Mouse (Mus musculus) cerebral cortex, adult 2 months (tissue): ENCODE data around the gene Senp3.

Experiments used
- WGBS: fragments of 180-500 bp; shearing (Covaris S2); methylation state at CpG from one replicate; pipeline ENCODE4 v1.1.7; 2018; 5-methylcytosine and 5-hydroxymethylcytosine counted together

Senp3 gene

DNA sequence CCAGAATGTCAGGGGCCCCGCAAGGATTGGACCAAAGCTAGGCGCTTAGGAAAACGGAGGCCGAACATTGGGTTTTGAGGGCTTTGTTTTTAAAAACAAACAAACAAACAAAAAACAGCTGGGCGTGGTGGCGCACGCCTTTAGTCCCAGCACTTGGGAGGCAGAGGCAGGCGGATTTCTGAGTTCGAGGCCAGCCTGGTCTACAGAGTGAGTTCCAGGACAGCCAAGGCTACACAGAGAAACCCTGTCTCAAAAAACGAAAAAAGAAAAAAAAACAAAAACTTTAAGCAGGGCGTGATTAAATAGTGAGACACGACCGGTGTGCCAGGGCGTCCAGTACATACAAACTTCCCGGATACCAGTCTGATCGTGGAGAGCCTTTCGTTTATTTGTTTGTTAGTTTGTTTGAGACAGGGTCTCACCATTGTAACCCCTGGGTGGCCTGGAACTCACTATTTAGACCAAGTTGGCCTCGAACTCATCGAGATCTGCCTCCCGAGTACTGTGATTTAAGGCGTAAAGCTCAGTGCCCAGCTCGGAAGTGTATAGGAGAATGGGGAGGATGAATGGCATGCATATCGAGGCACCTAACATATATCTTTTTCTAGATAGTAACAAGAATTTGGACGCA lies 440 bp upstream of the Senp3 start:
- WGBS = 15% methylated on average over 24 of the region's 24 CpGs

DNA sequence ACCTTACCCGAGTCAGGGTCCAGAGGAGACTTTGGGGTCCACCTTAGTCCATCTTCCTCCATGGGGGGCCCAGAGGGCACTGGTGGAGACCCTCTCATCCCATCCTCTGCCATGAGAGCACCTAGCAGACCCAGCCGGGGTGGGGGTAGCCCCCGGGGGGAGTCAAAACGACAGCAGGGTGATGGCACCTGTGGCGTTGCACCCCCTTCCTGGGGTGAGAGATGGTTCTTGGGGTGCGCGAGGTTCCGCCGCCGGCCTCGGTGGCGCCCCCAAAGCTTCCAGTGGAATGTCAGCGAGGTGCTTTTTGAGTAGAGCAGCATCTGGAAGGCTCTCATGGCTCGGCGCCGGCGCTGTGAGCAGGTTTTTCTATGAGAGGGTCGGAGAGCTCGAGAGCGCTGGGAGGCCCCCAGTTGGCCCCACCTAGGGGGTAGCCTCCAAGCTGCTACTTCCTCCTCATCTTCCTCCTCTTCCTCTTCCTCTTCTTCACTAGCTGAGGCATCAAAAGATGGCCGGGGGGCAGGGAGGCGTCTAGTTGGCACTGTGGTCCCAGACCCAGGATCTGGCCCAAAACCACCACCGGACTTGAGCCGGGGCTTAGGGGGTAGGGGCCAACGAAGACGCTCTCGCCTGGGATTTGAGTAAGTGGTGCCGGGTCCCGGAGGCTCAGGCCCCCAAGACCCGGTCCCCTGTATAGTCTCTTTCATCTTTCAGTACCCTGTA lies 1.6 kb downstream of the Senp3 start:
- 89% methylated on average over 30 of the region's 30 CpGs for WGBS

DNA sequence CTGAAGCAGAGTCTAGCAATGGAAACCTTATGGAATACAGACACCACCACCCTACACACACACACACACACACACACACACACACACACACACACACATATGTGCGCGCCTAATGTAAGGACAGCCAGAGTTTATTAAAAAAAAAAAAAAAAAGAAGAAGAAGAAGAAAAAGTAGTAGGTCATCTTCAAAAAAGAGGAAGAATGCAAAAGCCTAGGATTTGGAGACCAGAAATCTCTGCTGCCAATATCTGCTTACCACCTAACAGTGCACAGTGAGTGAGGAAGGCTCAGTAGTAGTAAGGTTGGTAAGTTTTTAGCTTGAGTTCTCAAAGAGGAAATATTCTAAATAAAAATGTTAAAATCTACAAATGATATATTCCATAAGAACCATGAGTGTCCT lies 2.7 kb downstream of the Senp3 start:
- WGBS = 92% methylated on average over 2 of the region's 2 CpGs

DNA sequence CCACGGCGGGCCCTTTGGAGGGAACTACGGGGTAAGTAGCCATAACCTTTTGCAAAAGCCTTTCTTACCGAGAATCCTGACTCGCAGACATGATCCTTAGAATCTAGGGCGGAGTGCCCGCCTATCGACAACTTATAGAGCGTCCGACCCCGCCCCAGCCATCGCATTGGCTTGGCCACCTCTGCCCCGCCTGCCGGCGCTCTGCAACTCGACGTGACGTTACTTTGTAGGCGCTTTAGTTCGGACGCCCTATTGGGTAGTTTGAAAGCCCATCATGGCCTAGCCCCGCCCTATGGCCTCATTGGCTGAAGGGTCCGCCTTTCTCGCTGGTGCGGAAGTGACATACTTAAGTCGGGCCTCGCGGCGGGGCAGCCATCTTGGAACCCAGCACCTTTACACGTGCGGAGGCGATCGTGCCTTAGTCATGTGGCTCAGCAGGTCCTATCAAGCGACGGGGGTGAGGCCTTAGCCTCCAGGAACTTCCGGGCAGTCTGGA lies 9.6 kb downstream of the Senp3 start, which contains the start of gene Eif4a1:
Eif4a1 (minus strand) TSS at position 213 of the 496 bp plus-strand sequence.
- under 1% methylated on average over 36 of the region's 36 CpGs for WGBS

DNA sequence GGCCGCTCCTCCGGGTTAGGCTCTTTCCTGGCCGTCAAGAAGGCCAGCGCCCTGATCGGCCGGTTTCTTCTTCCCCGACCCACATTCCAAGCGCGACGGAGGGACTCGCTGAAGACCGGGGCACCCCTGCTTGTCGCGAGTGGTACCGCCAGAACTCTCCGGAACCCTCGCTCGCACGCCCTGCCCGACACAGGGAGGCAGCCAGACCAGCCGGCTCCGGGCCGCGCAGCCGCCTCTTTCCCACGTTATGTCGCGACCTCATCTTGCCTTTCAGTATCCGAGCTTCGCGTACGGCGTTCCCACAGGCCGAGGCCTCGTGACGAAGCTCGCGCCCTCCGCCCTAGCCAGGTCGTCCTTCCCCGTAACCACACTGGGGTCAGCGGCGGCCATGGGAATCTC lies 10.2 kb downstream of the Senp3 start:
- under 1% methylated on average over 43 of the region's 43 CpGs for WGBS

DNA sequence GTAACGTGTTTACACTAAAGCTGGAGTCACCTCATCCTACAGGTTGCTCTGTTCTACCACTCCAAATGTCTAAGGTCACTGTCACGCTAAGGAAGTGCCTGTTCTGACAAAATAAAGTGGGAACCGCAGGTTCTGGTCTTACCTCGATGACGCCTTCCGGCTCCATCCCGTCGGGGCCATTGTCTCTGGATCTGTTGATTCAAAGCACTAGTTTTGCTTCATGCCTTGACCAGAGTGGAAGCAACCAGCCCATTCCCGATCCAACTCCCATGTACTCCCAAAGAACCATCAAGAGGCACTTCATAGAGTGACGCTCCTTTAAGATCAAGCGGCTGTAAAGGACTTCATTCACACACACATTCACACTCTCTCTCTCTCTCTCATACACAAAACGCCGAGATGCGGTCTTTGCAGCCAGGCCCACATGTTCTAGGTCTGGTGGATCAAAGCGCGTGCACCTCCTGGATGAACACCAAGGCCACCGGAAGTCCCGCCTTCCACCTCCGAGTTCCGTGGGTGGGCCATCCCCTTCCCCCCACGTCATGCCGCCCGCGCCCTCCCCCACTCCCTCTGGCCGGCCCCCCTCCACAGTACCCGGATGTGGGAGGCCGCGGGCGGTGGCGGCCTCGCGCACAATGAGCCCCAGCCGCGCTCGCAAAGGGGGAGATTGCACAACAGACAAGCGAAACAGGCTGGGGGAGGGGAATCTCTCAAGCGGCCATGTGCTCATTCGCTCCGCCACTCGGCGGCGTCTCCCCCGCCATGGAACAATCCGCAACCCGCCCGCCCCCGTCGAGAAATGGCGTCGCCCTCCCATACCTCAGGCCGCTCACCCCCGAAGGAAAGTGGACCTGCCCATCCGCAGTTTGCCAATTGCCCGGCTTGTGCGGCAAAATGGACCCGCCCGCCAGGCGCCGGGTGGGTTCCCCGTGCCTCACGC lies 10.8 kb downstream of the Senp3 start:
- under 1% methylated on average over 60 of the region's 61 CpGs for WGBS

GRCm38 (mm10) chr11:69666665-69667005 lies 15.2 kb downstream of the Senp3 start:
- 78% methylated on average over 3 of the region's 3 CpGs for WGBS

DNA sequence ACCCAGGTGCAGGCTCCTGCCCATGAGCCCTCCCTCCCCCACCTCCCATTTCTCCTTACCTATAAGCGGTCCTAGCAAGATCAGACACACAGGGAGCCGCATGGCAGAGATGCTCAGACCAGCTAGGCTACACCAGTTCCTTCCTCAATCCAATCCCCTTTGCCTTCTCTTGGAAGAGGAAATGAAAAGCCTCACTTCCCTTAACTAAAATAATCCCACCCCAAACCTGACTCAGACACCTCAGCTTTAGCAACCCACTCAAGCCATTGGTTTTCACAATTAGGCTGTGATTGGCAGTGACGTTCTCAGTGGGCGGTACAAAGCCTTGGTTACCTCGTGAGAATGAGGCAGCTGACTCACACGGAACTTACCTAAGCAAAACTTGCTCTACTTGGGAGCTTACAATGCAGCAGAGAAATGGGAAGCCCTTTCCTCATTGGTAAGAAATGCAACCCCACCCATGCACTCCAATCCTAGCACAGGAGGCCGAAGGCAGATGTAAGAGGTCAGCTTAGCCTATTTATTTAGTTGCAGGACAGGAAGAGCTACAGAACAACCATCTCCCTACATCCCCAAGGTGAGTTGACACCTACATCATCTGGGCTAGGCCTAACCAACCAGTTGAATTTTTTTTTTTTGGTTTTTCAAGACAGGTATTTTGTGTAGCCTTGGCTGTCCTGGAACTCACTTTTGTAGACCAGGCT lies 15.8 kb downstream of the Senp3 start, which contains the start of gene Cd68:
Cd68 (minus strand) TSS at position 193 of the 704 bp plus-strand sequence.
- WGBS = 32% methylated on average over 7 of the region's 7 CpGs

DNA sequence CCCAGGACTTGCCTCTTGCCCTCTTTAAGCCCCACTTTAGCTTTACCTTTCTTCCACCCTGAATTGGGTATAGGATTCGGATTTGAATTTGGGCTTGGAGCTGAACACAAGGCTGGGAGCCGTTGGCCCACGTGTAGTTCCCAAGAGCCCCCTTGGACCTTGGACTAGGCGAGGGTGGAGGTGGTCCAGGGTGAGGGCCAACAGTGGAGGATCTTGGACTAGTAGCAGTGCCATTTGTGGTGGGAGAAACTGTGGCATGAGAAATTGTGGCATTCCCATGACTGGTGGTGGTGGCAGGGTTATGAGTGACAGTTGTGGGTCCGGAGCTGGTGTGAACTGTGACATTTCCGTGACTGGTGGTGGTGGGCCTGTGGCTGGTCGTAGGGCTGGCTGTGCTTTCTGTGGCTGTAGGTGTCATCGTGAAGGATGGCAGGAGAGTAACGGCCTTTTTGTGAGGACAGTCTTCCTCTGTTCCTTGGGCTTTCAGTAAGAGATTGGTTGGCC lies 16.4 kb downstream of the Senp3 start:
- WGBS = 62% methylated on average over 9 of the region's 9 CpGs

DNA sequence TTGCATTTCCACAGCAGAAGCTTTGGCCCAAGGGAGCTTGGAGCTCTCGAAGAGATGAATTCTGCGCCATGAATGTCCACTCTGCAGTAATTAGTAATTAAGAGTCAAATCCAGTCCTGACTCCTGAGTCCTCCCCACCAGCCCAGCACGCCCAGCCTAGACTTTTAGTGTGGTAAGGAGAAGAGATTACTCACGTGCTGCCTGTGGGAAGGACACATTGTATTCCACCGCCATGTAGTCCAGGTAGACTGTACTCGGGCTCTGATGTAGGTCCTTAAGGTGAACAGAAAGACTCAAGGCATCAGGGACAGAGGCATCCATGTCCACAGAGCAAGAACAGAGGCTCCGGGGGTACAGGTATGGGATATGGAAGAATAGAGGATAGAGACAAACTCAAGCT lies 17.0 kb downstream of the Senp3 start:
- 90% methylated on average over 7 of the region's 7 CpGs for WGBS

DNA sequence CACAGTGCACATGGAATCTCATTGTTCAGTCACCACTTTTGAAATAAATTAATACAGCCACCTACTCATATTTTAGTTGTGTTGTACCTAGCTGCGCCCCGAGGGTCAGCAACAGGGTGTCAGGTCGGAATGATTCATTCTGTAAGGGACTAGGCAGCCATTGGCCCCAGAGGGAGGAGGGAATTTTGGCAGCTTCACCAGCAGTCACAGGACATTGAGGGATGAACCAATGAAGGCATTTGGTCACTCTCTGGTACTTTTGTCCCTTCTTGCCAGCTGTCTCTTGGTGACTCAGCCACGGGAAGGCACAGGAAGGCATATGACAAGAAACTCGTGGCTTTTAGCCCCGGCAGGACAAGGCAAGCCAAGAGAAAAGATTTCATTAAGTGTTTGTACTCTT lies 18.1 kb downstream of the Senp3 start:
- WGBS = 67% methylated on average over 6 of the region's 6 CpGs

- 61% methylated on average over 13 of the region's 13 CpGs for WGBS
These were observed 18.8 kb downstream of the Senp3 start for GRCm38 (mm10) chr11:69662967-69663671.

GRCm38 (mm10) chr11:69662213-69662966 lies 19.5 kb downstream of the Senp3 start, which contains the start of gene Mpdu1:
Gene Mpdu1, minus strand, starts transcription at chr11:69662642.
- WGBS = under 1% methylated on average over 48 of the region's 48 CpGs

DNA sequence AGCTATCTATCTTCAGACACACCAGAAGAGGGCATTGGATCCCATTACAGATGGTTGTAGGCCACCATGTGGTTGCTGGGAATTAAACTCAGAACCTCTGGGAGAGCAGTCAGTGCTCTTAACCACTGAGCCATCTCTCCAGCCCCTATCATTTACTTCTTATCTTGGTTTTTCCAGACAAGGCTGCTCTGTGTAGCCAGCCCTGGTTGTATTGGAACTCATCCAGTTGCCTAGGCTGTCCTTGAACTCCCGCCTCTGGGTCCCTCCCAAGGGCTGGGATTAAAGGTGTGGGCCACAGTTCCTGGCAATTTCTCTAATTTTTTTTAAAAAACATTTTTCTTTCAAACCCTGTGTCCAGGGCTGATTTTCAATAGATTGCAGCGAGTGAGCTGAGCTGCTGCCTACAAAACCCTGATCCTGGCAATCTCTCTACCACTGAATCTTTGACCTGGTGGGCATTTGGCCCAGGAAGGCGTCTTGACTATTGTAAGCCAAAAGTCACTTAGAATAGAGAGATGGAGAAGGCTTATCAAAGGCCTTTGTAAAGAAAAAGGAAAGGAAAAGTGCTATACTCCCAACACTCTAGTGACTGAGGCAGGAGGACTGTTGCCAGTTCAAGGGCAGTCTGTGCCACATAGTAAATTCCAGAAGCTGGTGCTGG lies 20.5 kb downstream of the Senp3 start:
- WGBS = 73% methylated on average over 3 of the region's 3 CpGs

DNA sequence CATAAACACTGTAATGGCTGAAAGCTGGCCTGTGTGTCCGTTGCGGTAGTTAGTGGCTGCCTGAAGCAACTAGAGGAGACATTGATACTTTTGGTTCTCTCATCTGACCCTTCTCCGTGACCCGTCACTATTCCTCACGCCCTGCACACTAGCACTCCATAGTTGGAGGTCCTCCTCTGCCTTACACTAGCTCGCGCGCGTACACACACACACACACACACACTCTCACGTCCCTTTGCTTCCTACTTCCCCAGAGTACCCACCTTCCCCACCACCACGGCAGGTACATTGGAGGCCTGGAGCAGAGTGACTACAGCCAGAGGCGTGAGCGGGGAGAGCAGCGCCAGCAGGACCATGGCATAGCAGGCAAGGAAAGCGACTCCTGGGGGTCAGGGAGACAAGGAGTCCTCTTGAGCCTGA lies 24.4 kb downstream of the Senp3 start:
- 81% methylated on average over 15 of the region's 15 CpGs for WGBS

GRCm38 (mm10) chr11:69656617-69657461 lies 25.0 kb downstream of the Senp3 start:
- 75% methylated on average over 10 of the region's 10 CpGs for WGBS

- 76% methylated on average over 5 of the region's 5 CpGs for WGBS
These were observed 25.8 kb downstream of the Senp3 start for GRCm38 (mm10) chr11:69656065-69656455.
